Mouse (Mus musculus) erythroblast, embryonic 14.5 days (primary cell): ENCODE data around the gene Kansl3. TPM values are rescaled to one million over a fixed set of nuclear protein-coding genes. Genes with fewer than 3 reads are reported as not detected.

Experiments
- H3K27me3 ChIP-seq: 2 replicates; pipeline ENCODE4 v1.6.1; 2012; ENCODE audit warnings: inconsistent platforms; ENCODE audit not compliant: control insufficient read depth
- H3K36me3 ChIP-seq: 2 replicates; pipeline ENCODE4 v1.6.1; 2012; ENCODE audit warnings: mild to moderate bottlenecking, inconsistent platforms; ENCODE audit not compliant: control insufficient read depth
- H3K4me1 ChIP-seq: 2 replicates; pipeline ENCODE4 v1.6.1; 2012; ENCODE audit warnings: inconsistent platforms; ENCODE audit not compliant: control insufficient read depth
- H3K4me3 ChIP-seq: replicated peaks from 2 replicates; pipeline ENCODE3; 2012; ENCODE audit warnings: moderate library complexity, mild to moderate bottlenecking, inconsistent platforms
- H3K9me3 ChIP-seq: 2 replicates; pipeline ENCODE4 v1.6.1; 2012; ENCODE audit warnings: low read length, inconsistent platforms, mixed read lengths; ENCODE audit not compliant: control insufficient read depth
- GATA1 ChIP-seq: IDR thresholded peaks from 2 replicates; pipeline ENCODE4 v1.6.1; 2012; ENCODE audit warnings: low read length, inconsistent platforms, mixed read lengths
- TAL1 ChIP-seq: IDR thresholded peaks from 3 replicates; pipeline ENCODE4 v1.6.1; 2012; ENCODE audit warnings: low read length, inconsistent platforms, mixed read lengths
- polyA plus RNA-seq: library from polyadenylated mRNA; stranded (reverse); fragments of >175 nt; gene quantifications from 2 replicates; pipeline ENCODE4 v1.2.3, GENCODE M21; 2012

Kansl3 gene
- polyA plus RNA-seq, 1 experiment: 1.1 TPM

- peaks cover 28% of the 10 kb centered on the region for H3K4me1 ChIP-seq
- TF ChIP-seq GATA1 (no peak), TAL1 (no peak)
- peak overlapping the region; percentile 77 for H3K4me3 ChIP-seq
- H3K9me3 ChIP-seq: no peaks in the 10 kb centered on the region
- no peaks in the 10 kb centered on the region for H3K36me3 ChIP-seq
- peaks cover 53% of the 10 kb centered on the region for H3K27me3 ChIP-seq
Measured at GRCm38 (mm10) chr1:36308451-36308901, 60.5 kb downstream of the Kansl3 start.

- Histone ChIP-seq H3K27me3 (peaks cover 61% of the 10 kb centered on the region), H3K4me3 (peak within 1 kb of the TSS; percentile 77), H3K36me3 (no peaks in the 10 kb centered on the region), H3K4me1 (peaks cover 28% of the 10 kb centered on the region), H3K9me3 (no peaks in the 10 kb centered on the region)
- TF ChIP-seq GATA1 (no peak), TAL1 (no peak)
Measured at GRCm38 (mm10) chr1:36307495-36308280, 61.3 kb downstream of the Kansl3 start, which contains the start of gene Arid5a. TSS of gene Arid5a (plus strand) at chr1:36307733.

- peak overlapping the region; percentile 77 for H3K4me3 ChIP-seq
Measured at GRCm38 (mm10) chr1:36307121-36307494, 61.9 kb downstream of the Kansl3 start.

GRCm38 (mm10) chr1:36306120-36306519, 62.9 kb downstream of the Kansl3 start:
- TF ChIP-seq GATA1 (no peak), TAL1 (no peak)
- H3K4me3 ChIP-seq: no peak overlapping the region
- peaks cover 76% of the 10 kb centered on the region for H3K27me3 ChIP-seq
- no peaks in the 10 kb centered on the region for H3K9me3 ChIP-seq
- H3K36me3 ChIP-seq: no peaks in the 10 kb centered on the region
- peaks cover 28% of the 10 kb centered on the region for H3K4me1 ChIP-seq

More at GRCm38 (mm10) chr1:36307121-36307494, 61.9 kb downstream of the Kansl3 start:
- no peak for TF ChIP-seq TAL1
- TF ChIP-seq GATA1: no peak
- no peaks in the 10 kb centered on the region for H3K36me3 ChIP-seq
- peaks cover 28% of the 10 kb centered on the region for H3K4me1 ChIP-seq
- H3K9me3 ChIP-seq: no peaks in the 10 kb centered on the region
- H3K27me3 ChIP-seq: peaks cover 67% of the 10 kb centered on the region

- Histone ChIP-seq H3K9me3 (no peaks in the 10 kb centered on the region), H3K4me1 (peaks cover 25% of the 10 kb centered on the region), H3K36me3 (no peaks in the 10 kb centered on the region), H3K4me3 (no peak overlapping the region), H3K27me3 (peaks cover 80% of the 10 kb centered on the region)
- TF ChIP-seq GATA1: no peak
- TF ChIP-seq TAL1: no peak
Measured at GRCm38 (mm10) chr1:36304764-36305163, 64.2 kb downstream of the Kansl3 start.

GRCm38 (mm10) chr1:36303381-36304320, 65.3 kb downstream of the Kansl3 start:
- H3K27me3 ChIP-seq: peaks cover 78% of the 10 kb centered on the region

GRCm38 (mm10) chr1:36302957-36303356, 66.0 kb downstream of the Kansl3 start:
- no peak overlapping the region for H3K4me3 ChIP-seq
- no peaks in the 10 kb centered on the region for H3K36me3 ChIP-seq
- TF ChIP-seq GATA1 (no peak), TAL1 (no peak)
- H3K9me3 ChIP-seq: no peaks in the 10 kb centered on the region
- H3K4me1 ChIP-seq: peaks cover 7% of the 10 kb centered on the region
- H3K27me3 ChIP-seq: peaks cover 78% of the 10 kb centered on the region

More at GRCm38 (mm10) chr1:36303381-36304320, 65.3 kb downstream of the Kansl3 start:
- no peak for TF ChIP-seq GATA1
- TF ChIP-seq TAL1: no peak
- Histone ChIP-seq H3K4me3 (no peak overlapping the region), H3K9me3 (no peaks in the 10 kb centered on the region), H3K36me3 (no peaks in the 10 kb centered on the region), H3K4me1 (peaks cover 14% of the 10 kb centered on the region)

- Histone ChIP-seq H3K4me3 (no peak overlapping the region), H3K27me3 (peaks cover 81% of the 10 kb centered on the region), H3K4me1 (peaks cover 2% of the 10 kb centered on the region), H3K36me3 (no peaks in the 10 kb centered on the region), H3K9me3 (no peaks in the 10 kb centered on the region)
- TF ChIP-seq GATA1: no peak
- TF ChIP-seq TAL1: no peak
Measured at GRCm38 (mm10) chr1:36302273-36302672, 66.7 kb downstream of the Kansl3 start.

- no peaks in the 10 kb centered on the region for H3K4me1 ChIP-seq
- H3K9me3 ChIP-seq: no peaks in the 10 kb centered on the region
- no peaks in the 10 kb centered on the region for H3K36me3 ChIP-seq
- H3K4me3 ChIP-seq: no peak overlapping the region
- TF ChIP-seq GATA1 (no peak), TAL1 (no peak)
- H3K27me3 ChIP-seq: peaks cover 91% of the 10 kb centered on the region
Measured at GRCm38 (mm10) chr1:36300486-36300885, 68.5 kb downstream of the Kansl3 start.
